Mouse (Mus musculus) myocyte (in vitro differentiated cells): ENCODE measurements around the gene Tmeff1. TPM values are rescaled to one million over a fixed set of nuclear protein-coding genes. Genes with fewer than 3 reads are reported as not detected.

Experiments
- H3K27me3 ChIP-seq: one replicate; pipeline ENCODE4 v1.6.1; 2011; ENCODE audit not compliant: control insufficient read depth, insufficient read depth, insufficient read length
- H3K36me3 ChIP-seq: one replicate; pipeline ENCODE4 v1.6.1; 2011; ENCODE audit not compliant: control insufficient read depth, insufficient read depth
- H3K4me2 ChIP-seq: one replicate; pipeline ENCODE4 v1.6.1; 2011; ENCODE audit warnings: low read depth, control low read depth
- H3K4me3 ChIP-seq: one replicate; pipeline ENCODE4 v1.5.1; 2011; ENCODE audit warnings: mild to moderate bottlenecking, control low read depth, moderate library complexity
- H3K79me2 ChIP-seq: one replicate; pipeline ENCODE4 v1.6.1; 2011; ENCODE audit not compliant: control insufficient read depth, insufficient read depth
- H3ac ChIP-seq: one replicate; pipeline ENCODE4 v1.6.1; 2011; ENCODE audit not compliant: control insufficient read depth, insufficient read length
- CEBPB ChIP-seq: IDR thresholded peaks from 2 replicates; pipeline ENCODE4 v1.6.1; 2011; ENCODE audit warnings: mild to moderate bottlenecking, moderate library complexity; ENCODE audit not compliant: poor library complexity, insufficient read depth, severe bottlenecking
- E2F4 ChIP-seq: IDR thresholded peaks from one replicate; pipeline ENCODE4 v1.6.1; 2011; ENCODE audit warnings: mild to moderate bottlenecking, control low read depth, moderate library complexity; ENCODE audit not compliant: insufficient read depth
- MAX ChIP-seq: IDR thresholded peaks from one replicate; pipeline ENCODE4 v1.6.1; 2011; ENCODE audit warnings: low read depth, mild to moderate bottlenecking, control low read depth
- MYOD1 ChIP-seq, 3 experiments: IDR thresholded peaks; one replicate each; pipeline ENCODE4 v1.6.1; 2011; ENCODE audit warnings: control low read depth in 2 of 3, low read depth in 2 of 3, mild to moderate bottlenecking in 2 of 3, moderate library complexity in 1 of 3; ENCODE audit not compliant: insufficient read length in 2 of 3, control insufficient read depth in 1 of 3
- MYOG ChIP-seq, 3 experiments: IDR thresholded peaks; one replicate each; pipeline ENCODE4 v1.6.1; 2011; ENCODE audit warnings: control low read depth in 2 of 3, low read depth in 2 of 3, mild to moderate bottlenecking in 2 of 3; ENCODE audit not compliant: insufficient read length in 2 of 3, control insufficient read depth in 1 of 3, insufficient read depth in 1 of 3
- POLR2A ChIP-seq: IDR thresholded peaks from one replicate; pipeline ENCODE4 v1.6.1; 2011; ENCODE audit warnings: low read depth, mild to moderate bottlenecking, control low read depth, moderate library complexity; ENCODE audit not compliant: insufficient read length
- POLR2AphosphoS2 ChIP-seq: IDR thresholded peaks from one replicate; pipeline ENCODE4 v1.6.1; 2011; ENCODE audit warnings: low read depth, control low read depth; ENCODE audit not compliant: insufficient read length
- REST ChIP-seq: IDR thresholded peaks from one replicate; pipeline ENCODE4 v1.6.1; 2011; ENCODE audit warnings: mild to moderate bottlenecking, control low read depth, moderate library complexity; ENCODE audit not compliant: insufficient read depth, insufficient read length
- SRF ChIP-seq: IDR thresholded peaks from one replicate; pipeline ENCODE4 v1.6.1; 2011; ENCODE audit warnings: low read depth; ENCODE audit not compliant: control insufficient read depth, insufficient read length
- TCF12 ChIP-seq: IDR thresholded peaks from one replicate; pipeline ENCODE4 v1.6.1; 2011; ENCODE audit warnings: mild to moderate bottlenecking, control low read depth; ENCODE audit not compliant: poor library complexity, insufficient read depth, severe bottlenecking
- TCF3 ChIP-seq: IDR thresholded peaks from one replicate; pipeline ENCODE4 v1.6.1; 2011; ENCODE audit warnings: low read depth, control low read depth; ENCODE audit not compliant: insufficient read length
- USF1 ChIP-seq: IDR thresholded peaks from one replicate; pipeline ENCODE4 v1.6.1; 2011; ENCODE audit warnings: low read depth, mild to moderate bottlenecking, control low read depth, moderate library complexity
- polyA plus RNA-seq: library from polyadenylated mRNA; unstranded; fragments of >200 nt; fragmentation: generic; extraction: Trizol; gene quantifications from one replicate; pipeline ENCODE4 v1.2.1, GENCODE M21; 2012; ENCODE audit warnings: missing spikeins

Tmeff1 gene
- polyA plus RNA-seq, 1 experiment, result 19.6 TPM

- H3ac ChIP-seq, result no peak overlapping the region
- no peak overlapping the region for H3K4me3 ChIP-seq
- no peaks in the 10 kb centered on the region for H3K27me3 ChIP-seq
- TF ChIP-seq MAX (no peak), MYOG (IDR thresholded peaks at IDR 0.05; ENCODE audit: control insufficient read depth in 1 of 3, insufficient read depth in 1 of 3, insufficient read length in 2 of 3, low read depth in 2 of 3) (no peak), MYOD1 (IDR thresholded peaks at IDR 0.05; ENCODE audit: control insufficient read depth in 1 of 3, insufficient read length in 2 of 3, low read depth in 2 of 3) (no peak), POLR2AphosphoS2 (no peak), POLR2A (no peak)
- H3K36me3 ChIP-seq, result no peaks in the 10 kb centered on the region
- peaks cover 83% of the 10 kb centered on the region for H3K79me2 ChIP-seq
- no peak overlapping the region for H3K4me2 ChIP-seq
These were observed 40.8 kb upstream of the Tmeff1 start for GRCm38 (mm10) chr4:48544141-48544540.

GRCm38 (mm10) chr4:48545966-48546365, 39.0 kb upstream of the Tmeff1 start:
- H3K4me2 ChIP-seq, result no peak overlapping the region
- no peak overlapping the region for H3K4me3 ChIP-seq
- no peak overlapping the region for H3ac ChIP-seq
- no peaks in the 10 kb centered on the region for H3K27me3 ChIP-seq
- no peak for TF ChIP-seq POLR2AphosphoS2
- no peaks in the 10 kb centered on the region for H3K36me3 ChIP-seq
- peaks cover 94% of the 10 kb centered on the region for H3K79me2 ChIP-seq

GRCm38 (mm10) chr4:48546568-48547496, 38.1 kb upstream of the Tmeff1 start:
- Histone ChIP-seq H3K79me2 (peaks cover 93% of the 10 kb centered on the region), H3ac (no peak overlapping the region), H3K27me3 (no peaks in the 10 kb centered on the region), H3K36me3 (no peaks in the 10 kb centered on the region), H3K4me2 (no peak overlapping the region), H3K4me3 (no peak overlapping the region)
- TF ChIP-seq TCF12 (no peak), POLR2A (no peak), MYOD1 (IDR thresholded peaks at IDR 0.05; ENCODE audit: control insufficient read depth in 1 of 3, insufficient read length in 2 of 3, low read depth in 2 of 3) (no peak), POLR2AphosphoS2 (no peak), SRF (no peak), USF1 (no peak), TCF3 (no peak), E2F4 (no peak), MYOG (IDR thresholded peaks at IDR 0.05; ENCODE audit: control insufficient read depth in 1 of 3, insufficient read depth in 1 of 3, insufficient read length in 2 of 3, low read depth in 2 of 3) (no peak)

GRCm38 (mm10) chr4:48548393-48549045, 36.5 kb upstream of the Tmeff1 start:
- Histone ChIP-seq H3K79me2 (peaks cover 78% of the 10 kb centered on the region), H3ac (no peak overlapping the region), H3K36me3 (peaks cover 6% of the 10 kb centered on the region), H3K4me3 (no peak overlapping the region), H3K27me3 (no peaks in the 10 kb centered on the region), H3K4me2 (no peak overlapping the region)
- TF ChIP-seq SRF (no peak), POLR2AphosphoS2 (no peak), REST (no peak), E2F4 (no peak), MYOD1 (IDR thresholded peaks at IDR 0.05; ENCODE audit: control insufficient read depth in 1 of 3, insufficient read length in 2 of 3, low read depth in 2 of 3) (no peak), TCF12 (no peak), CEBPB (no peak), MYOG (IDR thresholded peaks at IDR 0.05; ENCODE audit: control insufficient read depth in 1 of 3, insufficient read depth in 1 of 3, insufficient read length in 2 of 3, low read depth in 2 of 3) (no peak), TCF3 (no peak), MAX (no peak), USF1 (no peak), POLR2A (no peak)

GRCm38 (mm10) chr4:48549661-48550060, 35.3 kb upstream of the Tmeff1 start:
- TF ChIP-seq TCF12, result no peak
- TF ChIP-seq MYOD1 (IDR thresholded peaks at IDR 0.05; ENCODE audit: control insufficient read depth in 1 of 3, insufficient read length in 2 of 3, low read depth in 2 of 3), result no peak
- Histone ChIP-seq H3K27me3 (no peaks in the 10 kb centered on the region), H3ac (no peak overlapping the region), H3K4me2 (no peak overlapping the region), H3K36me3 (peaks cover 7% of the 10 kb centered on the region), H3K4me3 (no peak overlapping the region), H3K79me2 (peaks cover 67% of the 10 kb centered on the region)
